Comparison of ENCODE assay signal across 16 mouse cellular contexts in genomic region chr6:119712486-119712885, GRCm38 (mm10).
"Had no signal": no experiment of that assay in that cellular context is flagged by ENCODE, and none has a peak within 500 bp of the region (broad histone marks: within the 10 kb centered on the region; RNA-seq: fewer than 3 reads in every experiment).

No protein-coding gene starts in this region.

- H3K4me2 ChIP-seq: kidney, embryonic 15.5 days; liver, embryonic 12.5 days; lung, embryonic 14.5 days; midbrain, embryonic 11.5 days; midbrain, embryonic 15.5 days; neural tube, embryonic 12.5 days; stomach, embryonic 15.5 days had no signal

- H3K4me1 ChIP-seq: kidney, embryonic 15.5 days; midbrain, embryonic 15.5 days; neural tube, embryonic 12.5 days; stomach, embryonic 15.5 days had no signal

- H3K27me3 ChIP-seq: kidney, embryonic 15.5 days; liver, embryonic 12.5 days; megakaryocyte, embryonic 14.5 days; midbrain, embryonic 15.5 days; neural tube, embryonic 12.5 days; stomach, embryonic 15.5 days had no signal

- H3K4me3 ChIP-seq: kidney, embryonic 15.5 days; liver, embryonic 12.5 days; megakaryocyte, embryonic 14.5 days; midbrain, embryonic 15.5 days; neural tube, embryonic 12.5 days; stomach, embryonic 15.5 days had no signal

- H3K9ac ChIP-seq: kidney, embryonic 15.5 days; liver, embryonic 12.5 days; lung, embryonic 14.5 days; midbrain, embryonic 15.5 days; neural tube, embryonic 12.5 days; stomach, embryonic 15.5 days had no signal

- H3K9me3 ChIP-seq: kidney, embryonic 15.5 days; liver, embryonic 12.5 days; megakaryocyte, embryonic 14.5 days; midbrain, embryonic 15.5 days; neural tube, embryonic 12.5 days; stomach, embryonic 15.5 days had no signal

- ATAC-seq: intestine, embryonic 16.5 days; liver, embryonic 12.5 days; midbrain, embryonic 15.5 days had no signal

- DNase-seq: kidney, adult 2 months; kidney, postnatal 14 days; left cerebral cortex, postnatal 4 days; lung, embryonic 14.5 days; lung, postnatal 10 days; retina, postnatal 1 day; right cerebral cortex, postnatal 14 days had no signal

- H3K27ac ChIP-seq: kidney, embryonic 15.5 days; liver, embryonic 12.5 days; macrophage; midbrain, embryonic 15.5 days; neural tube, embryonic 12.5 days; stomach, embryonic 15.5 days had no signal

- H3K36me3 ChIP-seq: midbrain, embryonic 15.5 days; stomach, embryonic 15.5 days had no signal
